Mouse (Mus musculus): ENCODE data around the gene Bicdl2. TPM values are rescaled to one million over a fixed set of nuclear protein-coding genes. Genes with fewer than 3 reads are reported as not detected.

Bicdl2 gene
- polyA plus RNA-seq (2014; fragmentation: Illumina TruSeq; extraction: RNeasy Lipid Tissue Mini Kit (QIAGEN cat#74804); ENCODE audit: insufficient read depth, low read depth, low replicate concordance), result 4.0 TPM

GRCm38 (mm10) chr17:23660117-23660875 is at the start of gene Bicdl2:
Gene Bicdl2 (plus strand): TSS chr17:23660506.

GRCm38 (mm10) chr17:23644613-23645495 is 15.5 kb upstream of the Bicdl2 start, which contains the start of gene Mmp25:
Gene Mmp25 (minus strand): TSS chr17:23645277.

GRCm38 (mm10) chr17:23673424-23674073 is 13.2 kb downstream of the Bicdl2 start, which contains the start of the genes Hcfc1r1 and Thoc6:
Gene Hcfc1r1 (plus strand): TSS chr17:23673596.
Gene Thoc6 (minus strand): TSS chr17:23673882.

GRCm38 (mm10) chr17:23677236-23677679 is 17.0 kb downstream of the Bicdl2 start, which contains the start of gene Tnfrsf12a:
Gene Tnfrsf12a (minus strand): TSS chr17:23677468.

GRCm38 (mm10) chr17:23679127-23679835 is 19.0 kb downstream of the Bicdl2 start, which contains the start of gene Cldn6:
Gene Cldn6 (plus strand): TSS chr17:23679249.

GRCm38 (mm10) chr17:23683856-23684672 is 23.8 kb downstream of the Bicdl2 start, which contains the start of gene Cldn9:
Gene Cldn9 (minus strand): TSS chr17:23684026.

Other genes starting within 250 kb of the Bicdl2 start
- not detected for gene Vmn2r117, start 180.8 kb upstream of the Bicdl2 start, polyA plus RNA-seq (2014; fragmentation: Illumina TruSeq; extraction: RNeasy Lipid Tissue Mini Kit (QIAGEN cat#74804); ENCODE audit: insufficient read depth, low read depth, low replicate concordance)
- gene Zfp213, start 96.3 kb upstream of the Bicdl2 start, polyA plus RNA-seq (2014; fragmentation: Illumina TruSeq; extraction: RNeasy Lipid Tissue Mini Kit (QIAGEN cat#74804); ENCODE audit: insufficient read depth, low read depth, low replicate concordance), result 4.9 TPM
- gene Zfp13, start 61.0 kb upstream of the Bicdl2 start, polyA plus RNA-seq (2014; fragmentation: Illumina TruSeq; extraction: RNeasy Lipid Tissue Mini Kit (QIAGEN cat#74804); ENCODE audit: insufficient read depth, low read depth, low replicate concordance), result 5.4 TPM
- not detected for gene Zscan10, start 59.6 kb upstream of the Bicdl2 start, polyA plus RNA-seq (2014; fragmentation: Illumina TruSeq; extraction: RNeasy Lipid Tissue Mini Kit (QIAGEN cat#74804); ENCODE audit: insufficient read depth, low read depth, low replicate concordance)
- gene Mmp25, start 15.2 kb upstream of the Bicdl2 start, polyA plus RNA-seq (2014; fragmentation: Illumina TruSeq; extraction: RNeasy Lipid Tissue Mini Kit (QIAGEN cat#74804); ENCODE audit: insufficient read depth, low read depth, low replicate concordance), result 0.27 TPM
- gene Hcfc1r1, start 13.1 kb downstream of the Bicdl2 start, polyA plus RNA-seq (2014; fragmentation: Illumina TruSeq; extraction: RNeasy Lipid Tissue Mini Kit (QIAGEN cat#74804); ENCODE audit: insufficient read depth, low read depth, low replicate concordance), result 190 TPM
- 13.9 TPM for gene Thoc6, start 13.4 kb downstream of the Bicdl2 start, polyA plus RNA-seq (2014; fragmentation: Illumina TruSeq; extraction: RNeasy Lipid Tissue Mini Kit (QIAGEN cat#74804); ENCODE audit: insufficient read depth, low read depth, low replicate concordance)
- gene Tnfrsf12a, start 17.0 kb downstream of the Bicdl2 start, polyA plus RNA-seq (2014; fragmentation: Illumina TruSeq; extraction: RNeasy Lipid Tissue Mini Kit (QIAGEN cat#74804); ENCODE audit: insufficient read depth, low read depth, low replicate concordance), result 52.6 TPM
- gene Cldn6, start 18.7 kb downstream of the Bicdl2 start, polyA plus RNA-seq (2014; fragmentation: Illumina TruSeq; extraction: RNeasy Lipid Tissue Mini Kit (QIAGEN cat#74804); ENCODE audit: insufficient read depth, low read depth, low replicate concordance), result 0.33 TPM
- not detected for gene Cldn9, start 23.5 kb downstream of the Bicdl2 start, polyA plus RNA-seq (2014; fragmentation: Illumina TruSeq; extraction: RNeasy Lipid Tissue Mini Kit (QIAGEN cat#74804); ENCODE audit: insufficient read depth, low read depth, low replicate concordance)
- not detected for gene 1520401A03Rik, start 62.3 kb downstream of the Bicdl2 start, polyA plus RNA-seq (2014; fragmentation: Illumina TruSeq; extraction: RNeasy Lipid Tissue Mini Kit (QIAGEN cat#74804); ENCODE audit: insufficient read depth, low read depth, low replicate concordance)
- gene Pkmyt1, start 65.8 kb downstream of the Bicdl2 start, polyA plus RNA-seq (2014; fragmentation: Illumina TruSeq; extraction: RNeasy Lipid Tissue Mini Kit (QIAGEN cat#74804); ENCODE audit: insufficient read depth, low read depth, low replicate concordance), result 4.5 TPM
- gene Paqr4, start 80.4 kb downstream of the Bicdl2 start, polyA plus RNA-seq (2014; fragmentation: Illumina TruSeq; extraction: RNeasy Lipid Tissue Mini Kit (QIAGEN cat#74804); ENCODE audit: insufficient read depth, low read depth, low replicate concordance), result 16.5 TPM
- gene Kremen2, start 85.3 kb downstream of the Bicdl2 start, polyA plus RNA-seq (2014; fragmentation: Illumina TruSeq; extraction: RNeasy Lipid Tissue Mini Kit (QIAGEN cat#74804); ENCODE audit: insufficient read depth, low read depth, low replicate concordance), result 0.32 TPM
- 21.7 TPM for gene Flywch1, start 111.1 kb downstream of the Bicdl2 start, polyA plus RNA-seq (2014; fragmentation: Illumina TruSeq; extraction: RNeasy Lipid Tissue Mini Kit (QIAGEN cat#74804); ENCODE audit: insufficient read depth, low read depth, low replicate concordance)
- 11.3 TPM for gene Flywch2, start 125.6 kb downstream of the Bicdl2 start, polyA plus RNA-seq (2014; fragmentation: Illumina TruSeq; extraction: RNeasy Lipid Tissue Mini Kit (QIAGEN cat#74804); ENCODE audit: insufficient read depth, low read depth, low replicate concordance)
- 98.6 TPM for gene Srrm2, start 130.0 kb downstream of the Bicdl2 start, polyA plus RNA-seq (2014; fragmentation: Illumina TruSeq; extraction: RNeasy Lipid Tissue Mini Kit (QIAGEN cat#74804); ENCODE audit: insufficient read depth, low read depth, low replicate concordance)
- 496 TPM for gene Elob, start 168.6 kb downstream of the Bicdl2 start, polyA plus RNA-seq (2014; fragmentation: Illumina TruSeq; extraction: RNeasy Lipid Tissue Mini Kit (QIAGEN cat#74804); ENCODE audit: insufficient read depth, low read depth, low replicate concordance)
- gene Prss33, start 175.6 kb downstream of the Bicdl2 start, polyA plus RNA-seq (2014; fragmentation: Illumina TruSeq; extraction: RNeasy Lipid Tissue Mini Kit (QIAGEN cat#74804); ENCODE audit: insufficient read depth, low read depth, low replicate concordance), result not detected
- gene Prss32, start 183.3 kb downstream of the Bicdl2 start, polyA plus RNA-seq (2014; fragmentation: Illumina TruSeq; extraction: RNeasy Lipid Tissue Mini Kit (QIAGEN cat#74804); ENCODE audit: insufficient read depth, low read depth, low replicate concordance), result not detected
- 0.25 TPM for gene Prss41, start 183.7 kb downstream of the Bicdl2 start, polyA plus RNA-seq (2014; fragmentation: Illumina TruSeq; extraction: RNeasy Lipid Tissue Mini Kit (QIAGEN cat#74804); ENCODE audit: insufficient read depth, low read depth, low replicate concordance)
- gene Prss21, start 207.6 kb downstream of the Bicdl2 start, polyA plus RNA-seq (2014; fragmentation: Illumina TruSeq; extraction: RNeasy Lipid Tissue Mini Kit (QIAGEN cat#74804); ENCODE audit: insufficient read depth, low read depth, low replicate concordance), result not detected
- gene Dcpp1, start 220.4 kb downstream of the Bicdl2 start, polyA plus RNA-seq (2014; fragmentation: Illumina TruSeq; extraction: RNeasy Lipid Tissue Mini Kit (QIAGEN cat#74804); ENCODE audit: insufficient read depth, low read depth, low replicate concordance), result not detected
- gene Dcpp2, start 220.4 kb downstream of the Bicdl2 start, polyA plus RNA-seq (2014; fragmentation: Illumina TruSeq; extraction: RNeasy Lipid Tissue Mini Kit (QIAGEN cat#74804); ENCODE audit: insufficient read depth, low read depth, low replicate concordance), result not detected

Data from lung, adult 10 weeks (tissue).